Mouse (Mus musculus) cerebellum, postnatal 4 days (tissue): ENCODE measurements around the gene Rab25.

Experiments used
- DNase-seq, 2 experiments: peaks; one replicate each; pipeline ENCODE4 v3.0.0; 2022; ENCODE audit warnings: low spot score in 2 of 2, mixed read lengths in 1 of 2

Gene Rab25

DNA sequence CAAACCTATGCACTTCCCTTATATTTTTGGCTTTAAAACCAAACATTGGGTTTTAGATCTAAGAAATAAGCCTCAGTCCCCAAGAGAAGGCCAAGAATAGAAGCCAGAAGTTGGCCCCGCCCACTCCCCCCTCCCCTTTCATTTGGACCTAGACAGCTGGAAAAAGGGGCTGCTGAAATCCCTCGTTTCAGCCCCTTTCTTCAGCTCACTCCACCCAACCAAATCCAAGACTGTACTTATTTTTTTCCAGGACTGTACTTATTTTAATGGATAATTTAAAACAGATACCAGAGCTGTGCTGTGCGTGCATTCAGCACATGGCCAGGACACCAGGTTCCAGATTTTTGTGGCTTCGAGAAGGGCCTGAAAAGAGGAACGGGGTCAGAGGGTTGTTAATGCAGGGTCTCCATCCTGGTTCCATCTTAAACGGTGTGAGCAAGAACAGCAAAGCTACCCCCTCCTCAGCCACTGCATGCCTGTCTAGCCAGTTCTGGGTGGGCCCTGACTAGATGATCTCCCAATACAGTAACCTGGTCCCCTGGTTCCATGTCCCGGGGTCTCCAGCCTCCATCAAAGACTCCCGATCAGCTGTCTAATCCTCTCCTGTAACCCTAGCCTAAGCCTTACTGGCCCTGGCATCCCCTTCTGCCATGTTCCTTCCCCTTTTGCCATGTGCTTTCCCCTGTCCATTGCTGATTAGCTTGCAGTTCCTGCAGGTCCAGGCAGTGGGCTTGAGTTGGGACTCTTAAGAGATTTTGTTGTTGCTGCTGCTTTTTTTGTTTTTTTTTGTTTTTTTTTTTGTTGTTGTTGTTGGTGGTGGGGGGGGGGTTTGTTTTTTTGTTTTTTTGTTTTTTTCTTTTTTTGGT, 44.0 kb downstream of the Rab25 start:
- no peak for DNase-seq

DNA sequence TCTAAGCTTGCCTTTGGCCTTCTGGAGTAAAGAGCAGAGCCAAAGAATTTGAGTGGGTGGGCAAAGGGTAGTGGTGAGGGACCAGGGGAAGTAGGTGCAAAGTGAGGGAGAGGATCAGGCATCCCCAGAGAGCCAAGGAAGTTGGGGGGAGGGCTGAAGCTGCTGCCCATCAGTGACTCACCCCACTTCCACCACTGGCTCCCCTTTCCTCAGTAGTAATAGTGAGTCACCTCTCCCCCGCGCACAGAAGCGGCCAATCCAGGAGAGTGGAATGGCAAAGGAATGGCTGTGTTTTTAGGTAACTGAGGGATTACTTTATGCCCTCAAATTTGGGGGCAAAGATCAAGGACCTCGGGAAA, 44.6 kb downstream of the Rab25 start:
- DNase-seq, result no peak

GRCm38 (mm10) chr3:88502641-88503504, 45.2 kb downstream of the Rab25 start:
- peak; percentile 71 to 75 for DNase-seq

DNA sequence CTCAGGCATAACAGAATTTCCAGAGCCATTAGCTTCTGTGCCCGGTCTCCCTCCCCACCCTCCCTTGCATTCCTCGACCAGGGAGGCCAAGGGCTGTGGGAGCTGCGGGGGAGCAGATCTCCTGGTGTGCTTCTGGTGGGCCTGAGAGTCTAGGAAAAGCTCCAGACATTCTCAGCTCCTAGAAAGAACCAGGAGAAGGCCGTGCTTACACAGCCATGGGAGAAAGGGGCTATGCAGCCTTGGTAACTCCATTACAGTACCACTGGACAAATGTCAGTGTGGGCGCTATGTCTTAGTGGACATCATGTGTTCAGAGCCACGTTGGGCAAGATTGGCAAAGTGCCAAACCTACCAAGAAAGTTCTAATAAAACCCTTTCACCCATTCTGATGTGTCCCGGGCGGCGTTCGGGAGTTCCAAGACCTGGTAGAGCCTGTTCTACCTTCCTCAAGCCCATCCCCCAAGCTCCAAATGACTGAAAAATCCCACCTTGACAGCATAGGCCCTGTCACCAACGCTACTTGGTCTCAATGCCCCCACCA, 46.0 kb downstream of the Rab25 start:
- no peak for DNase-seq

DNA sequence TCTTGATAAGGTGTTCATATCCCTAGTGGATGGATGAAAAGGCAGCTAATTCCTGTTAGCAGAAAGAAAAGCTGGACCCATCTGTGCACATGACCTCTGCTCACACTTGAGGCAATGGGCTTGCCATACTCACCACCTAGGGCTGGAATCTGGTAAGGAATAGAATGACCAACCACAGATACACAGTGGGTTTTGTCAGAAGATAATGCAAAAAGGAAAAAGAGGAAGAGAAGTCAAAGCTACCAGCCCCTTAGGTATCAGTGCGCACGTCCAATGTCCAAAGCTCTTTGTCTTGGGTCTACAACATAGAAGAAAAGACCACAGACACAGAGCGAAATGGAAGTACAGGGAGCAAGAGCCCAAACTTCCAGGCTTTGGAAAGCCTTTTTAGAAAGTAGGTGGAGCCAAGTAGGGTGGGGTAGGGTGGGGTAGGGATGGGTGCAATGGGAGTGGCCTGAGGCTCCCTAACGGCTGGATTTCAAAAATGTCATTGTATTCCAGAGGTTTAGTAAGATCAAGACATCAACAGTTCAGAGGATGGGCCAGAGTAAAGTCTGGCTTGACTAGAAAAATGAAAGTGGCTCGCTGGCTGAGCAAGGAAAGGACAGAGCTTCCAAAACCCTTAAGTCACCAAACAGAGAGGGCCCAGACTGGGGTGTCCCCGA, 46.6 kb downstream of the Rab25 start:
- DNase-seq, result no peak

DNA sequence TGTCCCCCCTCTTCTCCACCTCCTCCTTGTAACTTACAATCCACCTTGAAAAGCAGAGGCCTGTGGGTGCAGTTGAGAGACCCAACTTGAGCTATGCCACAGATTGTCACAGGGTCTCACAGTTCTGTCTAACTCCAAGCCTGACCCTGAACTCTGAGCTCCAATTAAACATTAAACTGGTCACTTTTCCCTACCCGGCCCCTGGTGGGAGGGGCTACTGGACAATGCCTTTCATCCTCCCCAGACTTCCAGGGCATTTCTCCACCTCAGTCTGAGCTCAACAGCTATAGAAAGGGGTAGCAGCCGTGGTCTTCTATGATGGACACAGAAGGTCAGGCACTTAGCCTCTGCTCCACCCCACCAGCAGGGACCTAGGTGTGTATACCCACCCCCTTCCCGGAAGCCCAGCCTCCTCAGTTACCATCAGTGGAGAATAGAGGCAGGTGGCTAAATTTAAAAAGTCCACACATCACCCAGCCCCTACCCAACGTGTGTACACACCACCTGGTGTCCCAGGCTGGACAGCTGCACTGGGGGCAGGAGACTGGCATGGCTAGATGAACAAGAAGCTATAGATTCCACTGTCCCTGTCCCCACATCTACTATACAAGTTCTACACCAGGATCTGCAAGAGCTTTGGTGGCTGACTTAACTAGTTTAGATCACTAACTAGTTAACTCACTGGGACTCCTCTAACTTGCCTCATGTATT, 47.3 kb downstream of the Rab25 start:
- DNase-seq, result no peak

GRCm38 (mm10) chr3:88500087-88500486, 48.0 kb downstream of the Rab25 start:
- DNase-seq, result no peak

DNA sequence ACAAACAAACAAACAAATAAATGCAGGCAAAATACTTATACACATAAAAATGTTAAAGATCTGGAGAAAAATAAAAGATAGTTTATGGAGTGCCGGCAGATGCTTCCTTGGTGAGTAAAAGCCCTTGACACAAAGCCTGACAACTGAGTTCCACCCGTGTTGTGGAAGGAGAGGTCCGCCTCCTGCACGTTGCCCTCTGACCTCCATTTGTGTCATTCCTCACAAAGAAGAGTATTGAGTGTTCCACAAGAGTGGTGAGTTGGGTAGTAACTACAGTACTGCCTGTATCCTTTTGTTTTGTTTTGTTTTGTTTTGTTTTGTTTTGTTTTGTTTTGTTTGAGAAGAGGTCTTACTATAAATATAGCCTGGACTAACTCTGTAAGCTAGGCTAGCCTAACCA, 48.5 kb downstream of the Rab25 start:
- DNase-seq, result no peak

DNA sequence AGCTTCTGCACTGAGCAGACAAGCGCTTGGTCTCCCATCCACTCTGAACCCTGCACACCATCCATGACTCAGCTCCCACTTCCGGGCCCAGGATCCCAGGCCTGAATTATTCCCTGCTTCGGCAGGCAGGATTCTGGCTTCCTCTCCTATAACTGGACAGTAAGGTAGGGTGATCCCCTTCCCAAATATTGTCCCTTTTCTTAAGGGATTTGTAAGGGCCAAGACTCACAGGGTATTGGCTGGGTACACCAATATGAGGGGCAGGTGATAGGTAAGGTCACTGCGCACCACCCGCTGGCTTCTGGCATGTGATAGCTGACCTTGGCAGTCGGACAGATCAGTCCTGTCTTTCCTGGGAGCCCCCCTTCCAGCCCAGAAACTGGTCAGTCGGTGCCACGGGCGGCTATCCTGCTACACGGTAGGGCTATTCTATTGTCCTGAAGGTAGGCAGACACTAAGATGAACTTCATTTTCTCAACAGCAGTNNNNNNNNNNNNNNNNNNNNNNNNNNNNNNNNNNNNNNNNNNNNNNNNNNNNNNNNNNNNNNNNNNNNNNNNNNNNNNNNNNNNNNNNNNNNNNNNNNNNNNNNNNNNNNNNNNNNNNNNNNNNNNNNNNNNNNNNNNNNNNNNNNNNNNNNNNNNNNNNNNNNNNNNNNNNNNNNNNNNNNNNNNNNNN, 52.2 kb downstream of the Rab25 start:
- no peak for DNase-seq

DNA sequence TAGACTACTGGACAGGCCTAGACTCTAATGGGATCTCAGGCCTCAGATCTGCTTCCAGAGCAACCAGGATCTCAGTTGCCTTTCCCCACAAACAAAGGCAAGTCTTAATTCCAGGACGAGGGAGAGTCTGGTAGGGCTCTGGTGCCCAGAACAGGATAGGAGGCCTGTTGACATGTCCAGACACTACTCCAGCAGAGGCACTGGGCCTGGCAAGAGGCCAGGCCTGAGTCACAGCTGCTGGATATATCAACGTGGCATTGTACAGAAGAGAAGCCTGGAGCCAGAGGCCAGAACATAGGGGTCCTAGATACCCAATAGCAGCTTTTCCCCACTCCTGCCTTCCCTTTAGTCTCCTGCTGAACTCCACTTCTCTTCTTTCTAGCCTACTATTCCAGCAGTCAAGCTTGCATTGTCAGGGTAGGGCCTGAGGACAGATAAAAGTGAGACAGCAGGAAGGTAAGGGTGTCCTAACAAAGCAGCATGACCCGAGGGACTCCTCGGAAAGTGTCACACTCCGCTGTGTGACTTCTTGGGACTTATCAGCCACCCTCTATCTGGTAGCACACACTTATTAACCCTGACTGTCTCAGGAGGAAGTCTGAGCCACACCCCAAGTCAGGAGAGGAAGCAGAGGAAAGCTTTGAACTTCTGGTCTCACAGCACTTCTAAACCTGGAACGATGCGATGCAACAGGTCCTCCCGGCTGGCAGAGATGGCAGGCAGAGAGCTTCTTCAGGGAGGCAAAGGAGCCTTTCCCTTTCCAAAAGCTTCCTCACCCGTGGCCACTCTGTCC, 53.1 kb downstream of the Rab25 start:
- DNase-seq, result no peak

DNA sequence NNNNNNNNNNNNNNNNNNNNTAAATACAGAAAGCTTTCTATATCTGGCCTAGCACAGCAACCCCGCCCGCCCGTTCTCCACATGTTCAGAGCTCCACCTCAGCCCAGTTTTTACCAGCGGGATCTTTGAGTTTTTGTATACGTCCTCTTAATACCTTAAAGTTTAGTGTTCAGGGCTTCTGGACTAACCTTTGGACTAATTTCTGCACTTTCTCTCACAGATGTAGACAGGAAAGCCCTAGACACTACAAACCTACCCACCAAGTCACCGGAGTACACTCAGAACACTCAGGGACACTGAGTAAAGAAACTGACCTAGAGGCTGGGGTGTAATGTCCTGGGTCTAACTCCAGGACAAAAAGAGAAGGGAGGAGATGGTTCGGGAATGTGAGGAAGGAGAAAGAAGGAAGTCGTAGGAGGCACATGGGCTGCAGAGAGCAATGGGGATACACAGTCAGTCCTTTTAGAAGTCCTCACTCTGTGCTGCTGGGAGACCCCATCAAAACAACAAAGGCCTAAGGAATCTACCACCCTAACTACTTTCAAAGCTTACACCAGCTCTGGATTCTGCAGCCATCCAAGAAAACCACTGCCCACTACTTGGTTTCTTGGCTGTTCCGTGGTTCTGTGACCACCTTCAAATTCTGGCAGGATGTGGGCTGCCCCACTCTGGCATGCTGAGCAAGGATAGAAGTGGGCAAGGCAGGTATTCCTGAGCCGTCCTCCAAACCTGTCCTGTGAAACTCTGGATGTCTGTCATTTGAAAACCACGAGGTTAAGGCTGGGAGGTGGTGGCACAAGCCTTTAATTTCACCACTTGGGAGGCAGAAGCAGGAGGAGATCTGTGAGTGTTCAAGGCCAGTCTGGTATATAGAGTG, 54.2 kb downstream of the Rab25 start:
- DNase-seq, result no peak
